Mouse (Mus musculus): ENCODE data around the gene Hdac1.

GRCm38 (mm10) chr4:129514300-129514898 is 28.1 kb downstream of the Hdac1 start:
- TF ChIP-seq CTCF (IDR thresholded peaks at IDR 0.05; ENCODE audit: low read depth, low read length), result peak; percentile 33; the same call in 1 of the 2 replicates
- no peak for TF ChIP-seq GATA1 (IDR thresholded peaks at IDR 0.05; ENCODE audit: borderline replicate concordance, low read length)
